Mouse (Mus musculus) thymus, postnatal 10 days (tissue): ENCODE results near the gene Zfp39.

Experiments
- DNase-seq, 2 experiments: peaks; one replicate each; pipeline ENCODE4 v3.0.0; 2021; ENCODE audit warnings: low spot score in 2 of 2

Zfp39 gene

GRCm38 (mm10) chr11:58903511-58904409, at the start of gene Zfp39:
Zfp39 (minus strand) TSS chr11:58904225.
- peak; percentile 96 to 97 for DNase-seq

GRCm38 (mm10) chr11:58953351-58954169, 49.5 kb upstream of the Zfp39 start:
- DNase-seq: peak; percentile 41 to 51

- no peak for DNase-seq
Measured at GRCm38 (mm10) chr11:58951210-58951609, 47.2 kb upstream of the Zfp39 start.

- DNase-seq: peak; percentile 25 to 38
Measured at GRCm38 (mm10) chr11:58949480-58950431, 45.7 kb upstream of the Zfp39 start.

GRCm38 (mm10) chr11:58948542-58949479, 44.8 kb upstream of the Zfp39 start, which contains the start of gene Hist3h2ba:
Hist3h2ba (plus strand) TSS chr11:58948920.
- peak; percentile 78 to 80 for DNase-seq

GRCm38 (mm10) chr11:58947798-58948528, 43.9 kb upstream of the Zfp39 start:
- DNase-seq: peak; percentile 56 to 59

- no peak for DNase-seq
Measured at GRCm38 (mm10) chr11:58947306-58947705, 43.3 kb upstream of the Zfp39 start.

GRCm38 (mm10) chr11:58944136-58944535, 40.1 kb upstream of the Zfp39 start:
- DNase-seq: no peak

GRCm38 (mm10) chr11:58939088-58939439, 35.0 kb upstream of the Zfp39 start:
- DNase-seq: no peak

GRCm38 (mm10) chr11:58938322-58939087, 34.5 kb upstream of the Zfp39 start, which contains the start of gene Rnf187:
Rnf187 (minus strand) TSS chr11:58938916.
- peak; percentile 79 to 87 for DNase-seq

GRCm38 (mm10) chr11:58937909-58938308, 33.9 kb upstream of the Zfp39 start:
- no peak for DNase-seq

GRCm38 (mm10) chr11:58931576-58931975, 27.6 kb upstream of the Zfp39 start:
- DNase-seq: peak in 1 of 2 experiments; percentile 43

- DNase-seq: no peak
Measured at GRCm38 (mm10) chr11:58930254-58930653, 26.2 kb upstream of the Zfp39 start.

GRCm38 (mm10) chr11:58929641-58930040, 25.6 kb upstream of the Zfp39 start:
- no peak for DNase-seq

- DNase-seq: no peak
Measured at GRCm38 (mm10) chr11:58929055-58929454, 25.0 kb upstream of the Zfp39 start.

GRCm38 (mm10) chr11:58927790-58928651, 24.0 kb upstream of the Zfp39 start:
- peak; percentile 71 for DNase-seq

GRCm38 (mm10) chr11:58927053-58927452, 23.0 kb upstream of the Zfp39 start:
- DNase-seq: no peak

- DNase-seq: no peak
Measured at GRCm38 (mm10) chr11:58926651-58927050, 22.6 kb upstream of the Zfp39 start.
